Mouse (Mus musculus): ENCODE measurements at regions not wholly inside any gene's neighbourhood (a gene's known extent, or its start where the extent isn't known, plus 50 kb on each side); places are given as distances from the start of the nearest gene placed in this dataset.

GRCm38 (mm10) chr17:76205082-76205481 lies 653.3 kb upstream of the Fam98a start:
- no peak for TF ChIP-seq CTCF (IDR thresholded peaks at IDR 0.05; ENCODE audit: extremely low read depth, insufficient read length, insufficient replicate concordance, low read depth, low read length)
- TF ChIP-seq POLR2A (IDR thresholded peaks at IDR 0.05; ENCODE audit: low read depth, low read length), result no peak
- Histone ChIP-seq H3K4me3 (ENCODE audit: low read depth, low read length) (no peak overlapping the region), H3K27ac (ENCODE audit: insufficient read depth, low read depth, low read length) (no peak overlapping the region)

GRCm38 (mm10) chr17:76184813-76185212 lies 633.1 kb upstream of the Fam98a start:
- Histone ChIP-seq H3K4me3 (ENCODE audit: low read depth, low read length) (no peak overlapping the region), H3K27me3 (ENCODE audit: control insufficient read depth, insufficient read depth, low read length) (no peaks in the 10 kb centered on the region), H3K27ac (ENCODE audit: insufficient read depth, low read depth, low read length) (no peak overlapping the region), H3K36me3 (ENCODE audit: control insufficient read depth, insufficient read depth, low read length) (no peaks in the 10 kb centered on the region), H3K4me1 (ENCODE audit: control insufficient read depth, insufficient read depth, insufficient read length, low read length) (no peaks in the 10 kb centered on the region)
- 52% methylated on average over 2 of the region's 2 CpGs for WGBS
- no peak for TF ChIP-seq CTCF (IDR thresholded peaks at IDR 0.05; ENCODE audit: extremely low read depth, insufficient read length, insufficient replicate concordance, low read depth, low read length)
- no peak for TF ChIP-seq POLR2A (IDR thresholded peaks at IDR 0.05; ENCODE audit: low read depth, low read length)

More at GRCm38 (mm10) chr17:76205082-76205481, 653.3 kb upstream of the Fam98a start:
- Histone ChIP-seq H3K27me3 (ENCODE audit: control insufficient read depth, insufficient read depth, low read length) (no peaks in the 10 kb centered on the region), H3K4me1 (ENCODE audit: control insufficient read depth, insufficient read depth, insufficient read length, low read length) (no peaks in the 10 kb centered on the region), H3K36me3 (ENCODE audit: control insufficient read depth, insufficient read depth, low read length) (no peaks in the 10 kb centered on the region)

- Histone ChIP-seq H3K27me3 (ENCODE audit: control insufficient read depth, insufficient read depth, low read length) (no peaks in the 10 kb centered on the region), H3K36me3 (ENCODE audit: control insufficient read depth, insufficient read depth, low read length) (no peaks in the 10 kb centered on the region), H3K27ac (ENCODE audit: insufficient read depth, low read depth, low read length) (no peak overlapping the region), H3K4me1 (ENCODE audit: control insufficient read depth, insufficient read depth, insufficient read length, low read length) (no peaks in the 10 kb centered on the region), H3K4me3 (ENCODE audit: low read depth, low read length) (no peak overlapping the region)
- no peak for TF ChIP-seq POLR2A (IDR thresholded peaks at IDR 0.05; ENCODE audit: low read depth, low read length)
Measured at GRCm38 (mm10) chr17:76136660-76137495, 585.1 kb upstream of the Fam98a start.

GRCm38 (mm10) chr17:76134030-76134429 lies 582.3 kb upstream of the Fam98a start:
- TF ChIP-seq CTCF (IDR thresholded peaks at IDR 0.05; ENCODE audit: extremely low read depth, insufficient read length, insufficient replicate concordance, low read depth, low read length), result no peak
- TF ChIP-seq POLR2A (IDR thresholded peaks at IDR 0.05; ENCODE audit: low read depth, low read length), result no peak
- no peaks in the 10 kb centered on the region for H3K4me1 ChIP-seq (ENCODE audit: control insufficient read depth, insufficient read depth, insufficient read length, low read length)
- no peaks in the 10 kb centered on the region for H3K36me3 ChIP-seq (ENCODE audit: control insufficient read depth, insufficient read depth, low read length)
- no peak overlapping the region for H3K4me3 ChIP-seq (ENCODE audit: low read depth, low read length)
- 66% methylated on average over 3 of the region's 3 CpGs for WGBS
- no peak overlapping the region for H3K27ac ChIP-seq (ENCODE audit: insufficient read depth, low read depth, low read length)
- no peaks in the 10 kb centered on the region for H3K27me3 ChIP-seq (ENCODE audit: control insufficient read depth, insufficient read depth, low read length)

GRCm38 (mm10) chr17:76125260-76125659 lies 573.5 kb upstream of the Fam98a start:
- 85% methylated on average over 5 of the region's 5 CpGs for WGBS
- H3K4me1 ChIP-seq (ENCODE audit: control insufficient read depth, insufficient read depth, insufficient read length, low read length), result no peaks in the 10 kb centered on the region
- no peak overlapping the region for H3K4me3 ChIP-seq (ENCODE audit: low read depth, low read length)
- TF ChIP-seq CTCF (IDR thresholded peaks at IDR 0.05; ENCODE audit: extremely low read depth, insufficient read length, insufficient replicate concordance, low read depth, low read length) (no peak), POLR2A (IDR thresholded peaks at IDR 0.05; ENCODE audit: low read depth, low read length) (no peak)
- no peak overlapping the region for H3K27ac ChIP-seq (ENCODE audit: insufficient read depth, low read depth, low read length)
- no peaks in the 10 kb centered on the region for H3K27me3 ChIP-seq (ENCODE audit: control insufficient read depth, insufficient read depth, low read length)
- H3K36me3 ChIP-seq (ENCODE audit: control insufficient read depth, insufficient read depth, low read length), result no peaks in the 10 kb centered on the region

GRCm38 (mm10) chr17:76111315-76112195 lies 559.8 kb upstream of the Fam98a start:
- Histone ChIP-seq H3K36me3 (ENCODE audit: control insufficient read depth, insufficient read depth, low read length) (no peaks in the 10 kb centered on the region), H3K4me1 (ENCODE audit: control insufficient read depth, insufficient read depth, insufficient read length, low read length) (no peaks in the 10 kb centered on the region), H3K27ac (ENCODE audit: insufficient read depth, low read depth, low read length) (no peak overlapping the region), H3K4me3 (ENCODE audit: low read depth, low read length) (no peak overlapping the region), H3K27me3 (ENCODE audit: control insufficient read depth, insufficient read depth, low read length) (no peaks in the 10 kb centered on the region)
- 80% methylated on average over 9 of the region's 9 CpGs for WGBS
- TF ChIP-seq POLR2A (IDR thresholded peaks at IDR 0.05; ENCODE audit: low read depth, low read length), result no peak
- no peak for TF ChIP-seq CTCF (IDR thresholded peaks at IDR 0.05; ENCODE audit: extremely low read depth, insufficient read length, insufficient replicate concordance, low read depth, low read length)

- Histone ChIP-seq H3K27ac (ENCODE audit: insufficient read depth, low read depth, low read length) (no peak overlapping the region), H3K4me3 (ENCODE audit: low read depth, low read length) (no peak overlapping the region), H3K36me3 (ENCODE audit: control insufficient read depth, insufficient read depth, low read length) (no peaks in the 10 kb centered on the region), H3K27me3 (ENCODE audit: control insufficient read depth, insufficient read depth, low read length) (no peaks in the 10 kb centered on the region), H3K4me1 (ENCODE audit: control insufficient read depth, insufficient read depth, insufficient read length, low read length) (no peaks in the 10 kb centered on the region)
- WGBS, result 94% methylated on average over 1 of the region's 1 CpGs
- no peak for TF ChIP-seq POLR2A (IDR thresholded peaks at IDR 0.05; ENCODE audit: low read depth, low read length)
- TF ChIP-seq CTCF (IDR thresholded peaks at IDR 0.05; ENCODE audit: extremely low read depth, insufficient read length, insufficient replicate concordance, low read depth, low read length), result no peak
Measured at GRCm38 (mm10) chr17:76110856-76111255, 559.1 kb upstream of the Fam98a start.

Data from small intestine, adult 2 months (tissue).